Mouse (Mus musculus): Measurements from ENCODE around the gene 4930402H24Rik.

4930402H24Rik gene

GRCm38 (mm10) chr2:130813729-130814128, 92.5 kb downstream of the 4930402H24Rik start:
- in situ Hi-C loops (cut with MseI, MboI) = no loop called here

DNA sequence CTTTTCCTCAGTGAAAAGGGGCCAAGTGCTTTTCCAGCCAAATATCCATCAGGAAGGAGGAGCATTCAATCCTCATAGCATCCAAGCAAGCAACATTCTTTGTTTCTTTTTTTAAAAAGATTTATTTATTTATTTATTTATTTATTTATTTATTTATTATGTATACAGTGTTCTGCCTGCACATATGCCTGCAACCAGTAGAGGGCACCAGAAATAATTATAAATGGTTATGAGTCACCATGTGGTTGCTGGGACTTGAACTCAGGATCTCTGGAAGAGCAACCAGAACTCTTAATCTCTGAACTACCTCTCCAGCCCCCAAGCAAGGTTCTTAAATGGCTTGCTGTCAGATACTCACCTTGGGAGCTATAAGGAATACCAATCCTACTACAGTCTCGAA, 93.7 kb downstream of the 4930402H24Rik start:
- in situ Hi-C loops (cut with MseI, MboI) = no loop called here

GRCm38 (mm10) chr2:130805146-130805545, 101.1 kb downstream of the 4930402H24Rik start:
- in situ Hi-C loops (cut with MseI, MboI) = no loop called here

- in situ Hi-C loops (cut with MseI, MboI) = no loop called here
Measured at GRCm38 (mm10) chr2:130803706-130804105, 102.5 kb downstream of the 4930402H24Rik start.

- in situ Hi-C loops (cut with MseI, MboI) = no loop called here
Measured at GRCm38 (mm10) chr2:130795731-130796130, 110.5 kb downstream of the 4930402H24Rik start.

DNA sequence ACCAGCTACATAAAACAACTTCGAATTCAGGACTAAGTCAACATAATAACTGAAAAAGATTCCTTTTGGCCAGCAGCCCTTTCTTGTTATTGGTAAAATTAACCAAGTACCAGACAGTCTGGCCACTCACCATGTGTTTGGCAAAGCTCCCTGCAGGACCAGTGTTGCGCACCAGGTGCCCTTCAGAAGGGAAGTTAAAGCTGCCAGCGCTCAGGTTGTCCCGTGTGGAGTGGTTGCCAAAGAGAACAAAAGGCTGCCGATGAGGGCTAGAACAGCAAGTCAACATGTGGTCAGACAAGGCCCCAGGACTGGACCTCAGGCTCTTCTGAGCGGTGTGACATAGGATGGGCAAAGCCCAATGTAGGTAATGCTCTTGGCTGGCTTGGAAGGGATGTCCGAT, 114.5 kb downstream of the 4930402H24Rik start:
- in situ Hi-C loops (cut with MseI, MboI) = no loop called here

DNA sequence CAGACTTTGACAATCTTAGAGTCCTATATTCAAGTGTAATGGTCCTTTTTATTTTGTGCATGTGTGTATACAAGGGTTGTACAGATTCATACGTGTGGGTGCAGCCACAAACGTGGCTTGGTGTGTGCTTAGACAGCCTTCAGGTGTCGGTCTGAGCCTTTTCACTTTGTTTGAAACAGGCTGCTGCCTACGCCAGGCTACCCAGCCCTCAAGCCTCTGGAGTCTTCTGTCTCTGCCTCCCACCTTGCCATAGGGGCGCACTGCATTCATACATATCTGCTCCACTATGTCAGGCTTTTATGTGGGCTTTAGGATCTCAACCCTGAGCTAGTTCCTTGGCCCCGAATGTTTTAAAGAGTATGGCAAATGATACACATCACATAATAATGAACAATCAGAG, 116.6 kb downstream of the 4930402H24Rik start:
- in situ Hi-C loops (cut with MseI, MboI) = no loop called here

GRCm38 (mm10) chr2:130789039-130789438, 117.2 kb downstream of the 4930402H24Rik start:
- in situ Hi-C loops (cut with MseI, MboI) = no loop called here

- in situ Hi-C loops (cut with MseI, MboI) = no loop called here
Measured at GRCm38 (mm10) chr2:130784939-130785338, 121.3 kb downstream of the 4930402H24Rik start.

DNA sequence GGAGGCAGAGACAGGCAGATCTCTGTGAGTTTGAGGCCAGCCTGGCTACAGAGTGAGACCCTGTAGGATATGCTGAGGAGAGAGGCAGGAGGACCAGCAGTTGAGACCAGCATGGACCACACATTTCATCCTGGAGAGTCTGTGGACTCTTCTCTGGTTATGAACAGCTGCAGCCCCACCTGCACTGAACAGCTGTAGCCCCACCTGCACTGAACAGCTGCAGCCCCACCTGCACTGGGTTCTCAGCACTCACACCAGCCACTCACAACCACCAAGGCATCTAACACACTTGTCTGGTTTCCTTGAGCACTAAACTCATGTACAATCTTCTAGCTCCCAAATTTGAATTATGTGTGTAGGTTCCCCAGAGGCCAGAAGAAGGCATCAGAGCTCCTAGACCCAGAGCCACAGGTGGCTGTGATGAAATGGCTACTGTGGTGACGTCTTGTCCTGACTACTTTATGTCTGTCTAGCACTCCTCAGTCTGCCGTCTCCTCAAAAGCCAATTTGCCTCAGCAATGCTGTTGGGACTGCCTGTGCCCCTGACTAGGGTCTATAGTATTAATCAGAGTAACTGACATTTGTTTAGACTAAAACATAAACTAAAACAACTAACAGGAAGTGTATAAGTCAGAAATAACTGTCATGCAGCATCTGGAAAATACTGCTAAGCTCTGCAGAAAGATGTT, 125.4 kb downstream of the 4930402H24Rik start:
- in situ Hi-C loops (cut with MseI, MboI) = no loop called here

DNA sequence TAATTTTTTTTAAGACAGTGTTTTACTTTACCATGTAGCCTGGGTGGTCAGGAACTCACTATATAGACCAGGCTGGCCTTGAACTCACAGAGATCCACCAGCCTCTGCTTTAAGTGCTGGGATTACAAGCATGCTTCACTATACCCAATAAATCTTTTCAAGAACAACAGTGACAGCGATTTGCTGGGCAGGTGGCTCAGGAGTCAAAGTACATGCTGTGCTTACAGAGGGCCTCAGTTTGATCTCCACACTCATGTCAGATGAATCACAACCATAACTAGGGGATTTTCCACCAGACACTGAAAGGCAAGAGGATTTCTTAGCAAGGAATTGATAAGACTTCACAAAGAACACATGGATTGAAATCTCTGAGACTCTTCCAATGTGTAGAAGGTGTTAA, 126.3 kb downstream of the 4930402H24Rik start:
- in situ Hi-C loops (cut with MseI, MboI) = no loop called here

DNA sequence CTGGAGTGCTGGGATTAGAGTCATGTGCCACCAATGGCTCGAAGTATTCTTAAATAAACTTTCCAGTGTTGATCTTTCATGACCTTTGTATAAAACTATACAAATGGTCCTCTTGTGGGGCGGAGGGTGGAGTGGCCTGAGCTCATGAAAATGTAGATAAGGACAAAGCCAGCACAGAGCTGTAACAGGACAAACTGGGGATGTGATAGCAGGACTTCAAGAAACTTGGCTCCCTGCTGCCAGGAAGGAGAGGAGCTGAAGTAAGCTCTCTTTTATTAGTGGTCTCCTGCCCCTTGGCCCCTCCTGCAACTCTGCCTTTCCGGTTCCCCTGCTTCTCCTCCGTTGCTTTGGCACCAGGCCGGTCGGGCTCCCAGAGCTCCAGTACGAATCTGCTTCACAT, 129.6 kb downstream of the 4930402H24Rik start:
- in situ Hi-C loops (cut with MseI, MboI) = no loop called here

GRCm38 (mm10) chr2:130767483-130767882, 138.7 kb downstream of the 4930402H24Rik start:
- in situ Hi-C loops (cut with MseI, MboI) = no loop called here

- in situ Hi-C loops (cut with MseI, MboI) = no loop called here
Measured at GRCm38 (mm10) chr2:130765396-130765795, 140.8 kb downstream of the 4930402H24Rik start.

DNA sequence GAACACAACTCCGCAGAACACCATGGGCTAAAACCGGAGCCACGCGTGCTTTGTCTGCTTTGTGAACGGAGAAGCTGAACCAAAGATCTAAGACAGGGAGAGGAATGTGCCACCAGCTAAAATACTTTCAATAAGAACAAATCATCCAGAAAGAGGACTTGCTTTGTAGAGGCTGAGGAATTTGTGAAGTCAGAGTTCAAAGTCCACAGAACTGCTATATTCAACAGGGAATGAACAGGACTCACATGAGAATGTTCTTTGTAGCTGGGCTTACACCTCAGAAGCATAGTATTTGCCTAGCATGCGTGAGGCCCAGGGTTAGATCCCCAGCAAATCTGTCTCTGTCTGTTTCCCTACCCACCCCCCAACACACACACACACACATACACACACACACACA, 145.3 kb downstream of the 4930402H24Rik start:
- in situ Hi-C loops (cut with MseI, MboI) = no loop called here

DNA sequence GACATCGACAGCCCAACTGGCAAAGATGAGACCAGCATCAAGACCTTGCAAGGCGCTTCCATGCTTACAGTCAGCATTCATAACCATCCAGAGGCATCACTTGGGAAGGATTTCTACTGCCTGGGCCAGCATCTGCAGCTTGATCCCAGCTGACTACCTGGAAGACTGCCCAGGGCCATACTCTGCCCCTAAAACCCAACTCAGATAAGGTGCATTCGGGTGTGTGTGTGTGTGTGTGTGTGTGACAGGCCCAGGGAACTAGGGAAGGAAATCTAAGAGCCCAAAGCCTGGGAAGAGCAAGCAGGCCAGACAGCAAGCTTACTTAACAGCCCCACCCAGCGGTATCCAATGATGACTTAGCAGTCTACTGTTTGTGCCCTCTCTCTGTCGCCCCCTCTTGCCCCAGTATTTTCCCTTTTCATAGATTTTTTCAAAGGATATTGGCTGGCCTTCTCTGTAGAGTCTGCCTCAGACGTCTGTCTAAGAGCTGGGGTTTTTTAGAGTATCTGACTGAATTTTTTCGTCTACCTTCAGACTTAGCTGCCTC, 151.1 kb downstream of the 4930402H24Rik start:
- in situ Hi-C loops (cut with MseI, MboI) = no loop called here

GRCm38 (mm10) chr2:130754596-130754995, 151.6 kb downstream of the 4930402H24Rik start:
- in situ Hi-C loops (cut with MseI, MboI) = no loop called here

DNA sequence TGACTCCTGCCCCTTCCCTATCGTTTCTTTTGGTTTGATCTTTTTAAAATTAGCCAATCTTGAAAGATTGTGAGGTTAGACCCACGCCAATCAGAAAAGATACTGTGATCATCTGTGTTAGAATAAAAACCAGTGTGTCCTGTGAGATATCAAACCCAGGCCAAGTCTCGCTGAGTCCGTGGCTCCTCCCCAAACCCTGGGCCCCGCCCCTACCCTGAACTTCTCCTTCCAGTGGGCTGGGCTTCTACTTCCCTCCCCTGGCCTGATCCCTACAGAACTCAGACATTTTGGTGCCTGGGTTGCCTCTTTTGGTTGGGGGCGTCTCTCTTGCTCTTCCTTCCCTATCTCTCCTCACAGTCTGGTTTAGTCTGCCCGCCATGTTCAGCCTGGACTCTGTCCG, 155.8 kb downstream of the 4930402H24Rik start:
- in situ Hi-C loops (cut with MseI, MboI) = no loop called here

- in situ Hi-C loops (cut with MseI, MboI) = no loop called here
Measured at GRCm38 (mm10) chr2:130749708-130750107, 156.5 kb downstream of the 4930402H24Rik start.

GRCm38 (mm10) chr2:130743576-130743975, 162.6 kb downstream of the 4930402H24Rik start:
- in situ Hi-C loops (cut with MseI, MboI) = no loop called here

DNA sequence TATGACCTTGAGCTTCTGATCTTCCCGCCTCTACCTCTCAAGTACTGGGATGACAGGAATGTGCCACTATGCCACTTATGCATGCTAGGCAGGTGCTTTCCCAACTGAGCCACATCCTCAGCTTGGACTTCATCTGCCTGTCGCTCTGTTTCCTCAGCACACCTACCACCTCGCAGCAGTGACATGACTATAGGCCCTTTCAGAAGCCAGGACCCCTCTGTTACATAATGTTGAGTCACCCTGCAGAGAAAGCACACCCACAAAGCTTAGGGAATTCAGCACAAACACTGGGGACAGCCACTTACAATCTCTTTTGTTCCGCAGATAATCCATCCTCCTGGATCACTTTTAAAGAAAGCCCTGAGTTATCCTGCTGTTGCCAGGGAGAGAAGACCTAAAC, 166.1 kb downstream of the 4930402H24Rik start:
- in situ Hi-C loops (cut with MseI, MboI) = no loop called here

GRCm38 (mm10) chr2:130738019-130738418, 168.2 kb downstream of the 4930402H24Rik start:
- in situ Hi-C loops (cut with MseI, MboI) = no loop called here

- in situ Hi-C loops (cut with MseI, MboI) = no loop called here
Measured at GRCm38 (mm10) chr2:130735281-130735680, 170.9 kb downstream of the 4930402H24Rik start.

- in situ Hi-C loops (cut with MseI, MboI) = no loop called here
Measured at GRCm38 (mm10) chr2:130733444-130733843, 172.8 kb downstream of the 4930402H24Rik start.

Data from mouse trophoblast stem cell (cell line).